Mouse (Mus musculus) kidney, adult 2 months (tissue): ENCODE measurements at regions not wholly inside any gene's neighbourhood (a gene's known extent, or its start where the extent isn't known, plus 50 kb on each side); places are given as distances from the start of the nearest gene placed in this dataset.
A peak's percentile ranks its signal among the peaks of the same experiment; 100 is the strongest.

ENCODE experiments used
- DNase-seq: peaks from one replicate; pipeline ENCODE4 v3.0.0; 2021
- H3K27ac ChIP-seq: fragments of 200-500 bp; 2 replicates; pipeline ENCODE4 v1.5.1; 2012; ENCODE audit warnings: low read depth, low read length, control low read depth, inconsistent platforms; ENCODE audit not compliant: insufficient read depth
- H3K27me3 ChIP-seq: fragments of 200-500 bp; replicated peaks from 2 replicates; pipeline ENCODE4 v1.6.1; 2012; ENCODE audit warnings: mild to moderate bottlenecking, moderate library complexity, low read length, inconsistent platforms; ENCODE audit not compliant: control insufficient read depth, insufficient read depth
- H3K36me3 ChIP-seq: fragments of 200-500 bp; 2 replicates; pipeline ENCODE4 v1.6.1; 2012; ENCODE audit warnings: mild to moderate bottlenecking, moderate library complexity, low read length, inconsistent platforms; ENCODE audit not compliant: control insufficient read depth, insufficient read depth
- H3K4me1 ChIP-seq: fragments of 200-500 bp; 2 replicates; pipeline ENCODE4 v1.6.1; 2011; ENCODE audit warnings: low read length; ENCODE audit not compliant: control insufficient read depth, insufficient read depth
- H3K4me3 ChIP-seq: fragments of 200-500 bp; 2 replicates; pipeline ENCODE4 v1.5.1; 2011; ENCODE audit warnings: mild to moderate bottlenecking, low read depth, low read length, control low read depth; ENCODE audit not compliant: insufficient read depth
- CTCF ChIP-seq: fragments of 200-500 bp; conservative IDR thresholded peaks from 2 replicates; pipeline ENCODE4 v1.5.1; 2011; ENCODE audit warnings: low read depth, mild to moderate bottlenecking, control low read depth, low read length, moderate library complexity, mixed read lengths; ENCODE audit not compliant: insufficient read depth, insufficient read length
- POLR2A ChIP-seq: fragments of 200-500 bp; IDR thresholded peaks from one replicate; pipeline ENCODE4 v1.6.1; 2011; ENCODE audit warnings: low read depth, low read length, control low read depth
- WGBS: fragments of 180-500 bp; shearing (Covaris S2); methylation state at CpG from one replicate; pipeline ENCODE4 v1.1.7; 2018; 5-methylcytosine and 5-hydroxymethylcytosine counted together

DNA sequence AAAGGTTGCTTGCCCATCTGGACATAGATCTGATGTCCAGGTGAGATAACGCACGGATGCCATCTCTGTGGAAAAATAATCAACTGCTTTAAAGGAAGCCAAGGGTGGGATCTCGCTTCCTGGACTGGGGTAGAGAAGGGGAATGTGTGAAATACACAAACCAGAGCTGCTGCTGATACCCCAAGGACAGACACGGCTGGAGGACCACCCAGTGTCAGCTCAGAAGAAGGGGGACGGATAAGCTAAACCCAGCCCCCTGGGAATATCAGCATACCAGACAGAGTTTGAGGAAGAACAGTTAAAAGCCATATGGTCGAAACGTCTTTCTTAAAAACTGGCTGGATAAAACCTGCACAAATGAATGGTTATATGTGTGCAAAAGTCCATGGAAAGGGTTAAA lies 202.8 kb upstream of the Klf3 start:
- no peaks in the 10 kb centered on the region for H3K36me3 ChIP-seq
- H3K4me3 ChIP-seq = no peak overlapping the region
- no peaks in the 10 kb centered on the region for H3K27me3 ChIP-seq
- H3K27ac ChIP-seq = no peak overlapping the region
- TF ChIP-seq POLR2A = no peak
- no peak for TF ChIP-seq CTCF
- no peak for DNase-seq
- peaks cover 29% of the 10 kb centered on the region for H3K4me1 ChIP-seq
- 65% methylated on average over 7 of the region's 7 CpGs for WGBS

DNA sequence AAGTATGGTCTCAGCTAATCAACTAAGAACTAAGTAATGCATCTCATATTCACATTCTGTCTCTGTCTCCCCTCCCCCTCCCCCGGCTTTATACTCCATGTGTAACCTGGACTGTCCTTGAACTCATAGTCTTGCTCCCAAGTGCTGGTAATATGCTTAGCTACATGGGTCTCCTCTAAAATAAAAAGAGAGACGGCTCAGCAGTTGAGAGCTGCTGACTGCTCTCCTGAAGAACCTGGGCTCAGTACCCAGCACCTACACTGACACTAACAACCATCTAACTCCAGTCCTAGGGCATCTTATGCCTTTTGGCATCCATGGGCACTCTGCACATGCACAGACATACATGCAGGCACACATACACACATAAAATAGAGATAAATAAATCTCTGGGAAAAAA lies 202.4 kb upstream of the Klf3 start:
- Histone ChIP-seq H3K4me1 (peaks cover 28% of the 10 kb centered on the region), H3K27me3 (no peaks in the 10 kb centered on the region), H3K27ac (peak overlapping the region; percentile 20), H3K36me3 (no peaks in the 10 kb centered on the region), H3K4me3 (no peak overlapping the region)
- WGBS = 57% methylated on average over 2 of the region's 2 CpGs
- no peak for TF ChIP-seq POLR2A
- no peak for TF ChIP-seq CTCF
- no peak for DNase-seq

GRCm38 (mm10) chr5:64601285-64601684 lies 201.9 kb upstream of the Klf3 start:
- Histone ChIP-seq H3K36me3 (no peaks in the 10 kb centered on the region), H3K4me1 (peaks cover 26% of the 10 kb centered on the region), H3K4me3 (no peak overlapping the region), H3K27ac (no peak overlapping the region; the same call in 1 of the 2 replicates), H3K27me3 (no peaks in the 10 kb centered on the region)
- 89% methylated on average over 8 of the region's 8 CpGs for WGBS
- DNase-seq = no peak
- no peak for TF ChIP-seq POLR2A
- no peak for TF ChIP-seq CTCF

DNA sequence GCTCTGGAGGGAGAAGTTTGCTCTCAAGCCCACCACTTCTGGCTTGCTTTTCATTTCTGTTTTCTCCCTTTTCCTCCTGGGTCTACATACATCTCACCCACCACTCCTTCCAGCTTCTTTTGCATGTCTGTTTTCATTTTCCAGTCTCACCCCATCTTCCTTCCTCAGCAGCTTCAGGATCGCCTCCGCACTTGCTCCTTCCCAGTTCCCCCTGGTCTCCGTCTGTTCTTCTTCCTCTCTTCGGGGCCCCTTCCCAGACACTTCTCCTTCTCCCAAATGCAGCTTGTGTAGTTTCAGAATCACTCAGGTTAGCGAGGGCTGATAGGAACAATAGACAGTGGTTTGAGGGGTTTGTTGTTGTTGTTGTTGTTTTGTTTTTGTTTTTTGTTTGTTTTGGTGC lies 201.4 kb upstream of the Klf3 start:
- no peak overlapping the region for H3K4me3 ChIP-seq
- no peaks in the 10 kb centered on the region for H3K27me3 ChIP-seq
- H3K4me1 ChIP-seq = peaks cover 26% of the 10 kb centered on the region
- peak overlapping the region; percentile 75 for H3K27ac ChIP-seq
- TF ChIP-seq CTCF = no peak
- no peak for TF ChIP-seq POLR2A
- DNase-seq = no peak
- WGBS = 78% methylated on average over 5 of the region's 5 CpGs
- no peaks in the 10 kb centered on the region for H3K36me3 ChIP-seq

DNA sequence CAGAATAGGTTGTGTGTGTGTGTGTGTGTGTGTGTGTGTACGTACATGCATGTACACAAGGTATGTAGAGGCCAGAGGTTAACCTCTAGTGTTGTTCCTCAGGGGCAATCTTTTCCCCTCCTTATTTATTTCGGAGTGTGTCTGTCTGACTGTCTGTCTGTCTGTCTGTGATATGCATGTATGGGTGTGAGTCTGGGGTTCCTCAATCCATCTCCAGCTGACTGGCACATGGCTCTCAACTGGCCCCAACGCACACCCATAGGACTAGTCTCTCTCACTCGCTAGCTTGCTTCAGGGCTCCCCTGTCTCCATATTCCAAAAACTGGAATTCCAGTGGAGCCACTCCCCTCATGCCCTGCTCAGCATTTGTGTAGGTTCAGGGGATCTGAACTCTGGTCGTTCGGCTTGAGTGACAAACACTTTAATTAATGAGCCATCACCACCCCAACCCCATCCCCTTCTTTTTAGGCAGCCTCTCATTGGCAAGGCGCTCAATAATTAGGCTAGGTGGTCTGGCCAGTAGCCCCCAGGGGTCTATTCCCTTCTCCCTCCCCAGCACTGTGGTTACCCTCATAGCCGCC lies 200.7 kb upstream of the Klf3 start:
- no peak for TF ChIP-seq CTCF
- no peak for TF ChIP-seq POLR2A
- Histone ChIP-seq H3K27ac (peak overlapping the region; percentile 75), H3K4me1 (peaks cover 26% of the 10 kb centered on the region), H3K4me3 (no peak overlapping the region), H3K36me3 (no peaks in the 10 kb centered on the region), H3K27me3 (no peaks in the 10 kb centered on the region)
- WGBS = 61% methylated on average over 8 of the region's 8 CpGs
- peak; percentile 80 for DNase-seq

- Histone ChIP-seq H3K27me3 (no peaks in the 10 kb centered on the region), H3K4me1 (peaks cover 26% of the 10 kb centered on the region), H3K36me3 (no peaks in the 10 kb centered on the region), H3K27ac (peak overlapping the region; percentile 75), H3K4me3 (no peak overlapping the region)
- peak; percentile 83 for DNase-seq
- WGBS = 71% methylated on average over 11 of the region's 11 CpGs
- TF ChIP-seq CTCF (no peak), POLR2A (no peak)
Observed at GRCm38 (mm10) chr5:64602996-64603755, 200.0 kb upstream of the Klf3 start.

DNA sequence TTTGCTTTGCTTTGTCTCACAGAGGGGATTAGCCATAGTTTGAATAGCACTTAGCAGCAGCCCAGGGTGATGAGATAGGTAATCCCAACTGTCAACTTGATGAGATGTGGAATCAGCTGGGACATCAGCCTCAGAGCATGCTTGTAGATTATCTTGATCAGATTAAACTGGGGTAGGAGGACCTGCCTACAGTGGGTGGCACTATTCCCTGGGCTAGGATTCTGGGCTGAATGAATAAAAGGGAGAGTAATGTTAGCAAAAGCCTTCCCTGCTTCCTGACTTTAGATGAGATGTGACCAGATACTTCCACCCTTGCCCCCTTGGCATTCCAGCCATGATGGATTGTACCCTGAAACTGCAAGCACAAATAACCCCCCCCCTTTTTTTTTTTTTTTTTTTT lies 198.0 kb upstream of the Klf3 start:
- no peak for DNase-seq
- H3K27me3 ChIP-seq = no peaks in the 10 kb centered on the region
- H3K4me3 ChIP-seq = no peak overlapping the region
- H3K36me3 ChIP-seq = no peaks in the 10 kb centered on the region
- H3K4me1 ChIP-seq = peaks cover 23% of the 10 kb centered on the region
- H3K27ac ChIP-seq = peak overlapping the region; percentile 36; the same call in 1 of the 2 replicates
- TF ChIP-seq POLR2A (no peak), CTCF (no peak)
